Mouse (Mus musculus) liver, embryonic 14.5 days (tissue): ENCODE data around the gene Gm20547.

ENCODE experiments used
- CTCF ChIP-seq: IDR thresholded peaks from 2 replicates; pipeline ENCODE4 v1.5.1; 2016; ENCODE audit warnings: antibody characterized with exemption, low read depth, control low read depth
- EP300 ChIP-seq: IDR thresholded peaks from 2 replicates; pipeline ENCODE4 v1.6.1; 2016; ENCODE audit warnings: antibody characterized with exemption, low read depth

GRCm38 (mm10) chr17:34847192-34847591 lies 34.6 kb downstream of the Gm20547 start:
- TF ChIP-seq EP300 (no peak), CTCF (no peak)
